Mouse (Mus musculus): ENCODE measurements around the gene Mypop. TPM values are rescaled to one million over a fixed set of nuclear protein-coding genes. Genes with fewer than 3 reads are reported as not detected.

The Mypop gene
- polyA plus RNA-seq, 1 experiment from 2014 or later: 4.9 TPM

DNA sequence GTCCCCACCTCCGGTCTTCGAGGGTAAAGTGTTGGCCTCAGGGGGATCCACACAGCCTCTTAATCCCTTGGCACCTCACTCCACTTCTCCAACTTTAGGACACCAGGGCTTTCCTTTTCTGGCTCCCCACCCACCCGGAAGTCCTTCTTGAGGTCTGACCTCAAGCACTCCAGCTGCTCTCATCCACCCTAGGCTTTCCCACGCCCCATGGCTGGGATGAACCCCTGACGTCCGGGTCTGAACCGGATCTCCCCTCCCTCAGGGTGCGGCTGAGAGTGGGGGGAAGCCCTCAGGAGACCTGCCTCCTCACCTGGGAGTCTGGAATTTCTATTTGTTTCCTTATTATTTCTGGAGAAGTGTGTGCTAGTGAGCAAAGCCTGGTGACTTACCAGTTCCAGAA is 30.0 kb downstream of the Mypop start:
- H3K36me3 ChIP-seq (ENCODE audit: control insufficient read depth, insufficient read depth, low read length): no peaks in the 10 kb centered on the region
- H3K4me3 ChIP-seq (ENCODE audit: low read length): no peak overlapping the region
- H3K4me2 ChIP-seq (replicated peaks; ENCODE audit: low read depth, low read length): no peak overlapping the region
- WGBS: 16% methylated on average over 8 of the region's 8 CpGs
- peaks cover 24% of the 10 kb centered on the region for H3K27me3 ChIP-seq (ENCODE audit: control insufficient read depth, insufficient read depth, low read length)
- H3K4me1 ChIP-seq (ENCODE audit: control insufficient read depth, insufficient read depth, low read length): peaks cover 6% of the 10 kb centered on the region; the same call in 1 of the 2 replicates
- no peaks in the 10 kb centered on the region for H3K9me3 ChIP-seq (ENCODE audit: control insufficient read depth, low read length)
- H3K9ac ChIP-seq (ENCODE audit: low read depth, low read length): no peak overlapping the region
- no peak overlapping the region for H3K27ac ChIP-seq (ENCODE audit: low read depth, low read length)
- no peak for ATAC-seq (ENCODE audit: low FRiP score, low TSS enrichment)

DNA sequence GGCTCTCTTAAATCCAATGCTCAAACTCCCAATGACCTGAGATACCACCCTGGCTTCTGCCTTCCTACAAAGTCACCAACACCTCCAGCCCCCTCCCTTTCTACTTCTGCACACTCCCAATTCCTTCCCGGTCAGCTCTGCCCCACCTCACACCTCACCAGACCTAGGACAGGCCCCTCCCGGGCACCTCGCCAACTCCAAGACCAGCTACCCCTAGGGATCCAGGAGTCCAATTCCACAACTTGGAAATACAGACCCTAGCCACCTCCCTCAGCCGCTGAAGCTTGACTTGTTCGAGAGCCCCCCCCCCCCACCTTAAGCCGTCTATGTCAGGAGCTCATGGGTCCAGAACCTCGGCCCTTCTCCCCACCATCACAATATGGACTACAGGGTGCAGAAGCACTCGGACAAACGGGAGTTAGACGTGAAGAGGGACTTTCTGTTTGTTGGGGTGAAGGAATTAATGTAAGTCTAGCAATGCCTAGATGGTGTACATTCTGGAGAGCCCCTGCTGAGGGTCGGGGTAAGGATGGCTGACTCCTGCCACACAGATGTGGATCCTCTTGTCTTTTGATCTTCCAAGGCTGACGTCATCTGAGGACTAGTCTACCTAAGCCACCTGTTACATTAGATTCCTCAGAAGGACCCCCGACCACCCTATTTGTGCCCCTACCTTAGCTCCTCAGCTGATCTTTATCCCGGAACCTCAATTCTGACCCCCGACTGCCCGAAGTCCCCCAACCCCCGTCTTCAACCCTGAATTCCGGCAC is 31.3 kb downstream of the Mypop start:
- 51% methylated on average over 18 of the region's 18 CpGs for WGBS
- no peak overlapping the region; the same call in 1 of the 2 replicates for H3K4me3 ChIP-seq (ENCODE audit: low read length)
- H3K4me1 ChIP-seq (ENCODE audit: control insufficient read depth, insufficient read depth, low read length): peaks cover 6% of the 10 kb centered on the region; the same call in 1 of the 2 replicates
- peaks cover 24% of the 10 kb centered on the region for H3K27me3 ChIP-seq (ENCODE audit: control insufficient read depth, insufficient read depth, low read length)
- ATAC-seq (ENCODE audit: low FRiP score, low TSS enrichment): no peak
- H3K36me3 ChIP-seq (ENCODE audit: control insufficient read depth, insufficient read depth, low read length): no peaks in the 10 kb centered on the region
- H3K27ac ChIP-seq (ENCODE audit: low read depth, low read length): no peak overlapping the region
- no peaks in the 10 kb centered on the region for H3K9me3 ChIP-seq (ENCODE audit: control insufficient read depth, low read length)
- H3K4me2 ChIP-seq (replicated peaks; ENCODE audit: low read depth, low read length): no peak overlapping the region
- H3K9ac ChIP-seq (ENCODE audit: low read depth, low read length): no peak overlapping the region

DNA sequence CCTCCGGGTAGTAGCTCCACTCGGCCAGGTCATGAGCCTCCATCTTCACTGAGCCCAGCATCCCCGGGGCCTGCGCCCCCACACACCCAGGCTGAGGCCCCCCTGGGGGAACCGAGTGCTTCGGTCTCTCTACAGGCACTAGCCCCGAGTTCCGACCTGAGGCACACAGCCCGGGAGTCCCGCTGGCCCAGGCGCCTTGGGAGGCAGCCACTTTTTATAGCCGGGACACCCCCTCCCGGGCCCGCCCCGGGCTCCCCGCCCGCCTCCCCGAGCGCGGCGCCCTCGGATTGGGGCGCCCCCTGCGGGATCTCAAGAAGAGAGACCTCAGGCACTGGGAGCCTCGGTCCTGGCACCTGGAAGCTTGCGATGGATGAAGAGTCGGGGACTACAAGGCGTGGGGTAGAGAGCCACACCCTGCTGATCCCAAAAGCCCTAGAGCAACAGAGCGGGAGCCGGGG is 32.3 kb downstream of the Mypop start, which contains the start of gene Foxa3:
Foxa3 (minus strand) TSS at position 182 of the 458 bp plus-strand sequence.
- H3K27ac ChIP-seq (ENCODE audit: low read depth, low read length): 0 out of 2 replicates have a peak within 1 kb of the TSS, but pooled peaks have one; percentile 6
- no peaks in the 10 kb centered on the region for H3K9me3 ChIP-seq (ENCODE audit: control insufficient read depth, low read length)
- H3K9ac ChIP-seq (ENCODE audit: low read depth, low read length): peak within 1 kb of the TSS; percentile 85
- ATAC-seq (ENCODE audit: low FRiP score, low TSS enrichment): peak; percentile 28
- H3K4me3 ChIP-seq (ENCODE audit: low read length): peak within 1 kb of the TSS; percentile 68
- WGBS: 3% methylated on average over 30 of the region's 30 CpGs
- H3K27me3 ChIP-seq (ENCODE audit: control insufficient read depth, insufficient read depth, low read length): peaks cover 24% of the 10 kb centered on the region
- peak within 1 kb of the TSS; percentile 76 for H3K4me2 ChIP-seq (replicated peaks; ENCODE audit: low read depth, low read length)
- peaks cover under 1% of the 10 kb centered on the region; the same call in 1 of the 2 replicates for H3K36me3 ChIP-seq (ENCODE audit: control insufficient read depth, insufficient read depth, low read length)
- H3K4me1 ChIP-seq (ENCODE audit: control insufficient read depth, insufficient read depth, low read length): peaks cover 6% of the 10 kb centered on the region; the same call in 1 of the 2 replicates

GRCm38 (mm10) chr7:19024096-19024506 is 33.1 kb downstream of the Mypop start, which contains the start of gene Sympk:
Gene Sympk (plus strand): TSS chr7:19024377.
- Histone ChIP-seq H3K9ac (ENCODE audit: low read depth, low read length) (peak within 1 kb of the TSS; percentile 85), H3K4me2 (replicated peaks; ENCODE audit: low read depth, low read length) (peak within 1 kb of the TSS; percentile 76), H3K36me3 (ENCODE audit: control insufficient read depth, insufficient read depth, low read length) (peaks cover 7% of the 10 kb centered on the region), H3K4me3 (ENCODE audit: low read length) (peak within 1 kb of the TSS; percentile 68), H3K27me3 (ENCODE audit: control insufficient read depth, insufficient read depth, low read length) (peaks cover 24% of the 10 kb centered on the region), H3K4me1 (ENCODE audit: control insufficient read depth, insufficient read depth, low read length) (peaks cover 6% of the 10 kb centered on the region; the same call in 1 of the 2 replicates), H3K9me3 (ENCODE audit: control insufficient read depth, low read length) (no peaks in the 10 kb centered on the region), H3K27ac (ENCODE audit: low read depth, low read length) (0 out of 2 replicates have a peak within 1 kb of the TSS, but pooled peaks have one; percentile 6)
- ATAC-seq (ENCODE audit: low FRiP score, low TSS enrichment): peak; percentile 93
- under 1% methylated on average over 39 of the region's 50 CpGs for WGBS

DNA sequence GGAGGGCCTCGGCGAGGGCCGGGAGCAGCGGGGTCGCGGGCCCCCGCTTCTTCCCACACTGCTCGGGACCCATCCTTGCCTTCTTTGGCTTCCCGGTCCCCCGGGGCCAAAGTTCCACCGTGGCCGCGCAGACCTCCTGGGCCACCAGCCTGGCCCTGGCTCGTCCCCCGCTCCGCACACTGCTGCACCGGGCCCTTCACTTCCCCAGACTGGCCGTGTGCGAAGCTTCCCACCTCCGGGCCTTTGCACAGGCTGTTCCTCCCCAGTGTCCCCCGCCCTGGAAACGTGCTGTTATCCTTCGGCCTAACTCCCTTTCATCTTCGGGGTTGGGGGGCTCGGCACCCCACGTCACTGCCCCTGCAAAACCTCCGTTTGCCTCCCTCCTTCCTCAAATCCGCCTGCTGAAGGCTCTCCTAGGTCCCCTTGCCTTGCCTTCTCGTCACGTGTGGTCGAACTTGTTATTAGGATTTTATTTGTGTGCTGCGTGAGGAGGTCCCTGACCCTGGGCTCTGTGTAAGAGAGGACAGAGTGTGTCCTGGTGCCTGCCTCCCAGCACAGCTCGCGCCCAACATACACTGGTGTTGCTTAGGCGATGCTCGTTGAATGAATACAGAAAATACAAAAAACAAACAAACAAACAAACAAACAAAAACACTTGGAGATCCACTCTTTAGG is 33.7 kb downstream of the Mypop start:
- peak overlapping the region; percentile 68 for H3K4me3 ChIP-seq (ENCODE audit: low read length)
- H3K9ac ChIP-seq (ENCODE audit: low read depth, low read length): peak overlapping the region; percentile 85
- 1% methylated on average over 32 of the region's 36 CpGs for WGBS
- ATAC-seq (ENCODE audit: low FRiP score, low TSS enrichment): peak; percentile 58
- peak overlapping the region; percentile 76 for H3K4me2 ChIP-seq (replicated peaks; ENCODE audit: low read depth, low read length)
- H3K27me3 ChIP-seq (ENCODE audit: control insufficient read depth, insufficient read depth, low read length): peaks cover 24% of the 10 kb centered on the region
- H3K4me1 ChIP-seq (ENCODE audit: control insufficient read depth, insufficient read depth, low read length): peaks cover 6% of the 10 kb centered on the region; the same call in 1 of the 2 replicates
- no peaks in the 10 kb centered on the region for H3K9me3 ChIP-seq (ENCODE audit: control insufficient read depth, low read length)
- peaks cover 14% of the 10 kb centered on the region for H3K36me3 ChIP-seq (ENCODE audit: control insufficient read depth, insufficient read depth, low read length)
- 0 out of 2 replicates have a peak overlapping the region, but pooled peaks have one; percentile 6 for H3K27ac ChIP-seq (ENCODE audit: low read depth, low read length)

DNA sequence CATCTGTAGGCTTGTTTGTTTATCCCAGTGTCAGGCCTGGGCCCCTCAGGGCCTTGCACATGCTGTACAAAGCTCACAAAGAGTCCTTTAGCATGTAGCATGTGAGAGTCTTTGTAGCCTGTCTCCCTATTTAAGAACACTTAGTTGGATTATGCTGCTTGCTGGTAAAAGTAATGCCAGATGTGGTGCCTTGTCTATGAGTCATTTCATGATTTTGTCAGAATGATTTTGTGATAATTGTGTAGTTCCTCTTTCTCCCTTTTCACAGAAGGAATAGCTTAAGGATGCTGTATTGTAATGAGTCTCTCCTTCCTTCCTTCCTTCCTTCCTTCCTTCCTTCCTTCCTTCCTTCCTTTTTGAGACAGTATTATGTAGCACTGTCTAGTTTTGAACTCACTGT is 37.0 kb downstream of the Mypop start:
- peaks cover 8% of the 10 kb centered on the region for H3K27me3 ChIP-seq (ENCODE audit: control insufficient read depth, insufficient read depth, low read length)
- H3K9me3 ChIP-seq (ENCODE audit: control insufficient read depth, low read length): no peaks in the 10 kb centered on the region
- H3K9ac ChIP-seq (ENCODE audit: low read depth, low read length): no peak overlapping the region
- no peak overlapping the region for H3K27ac ChIP-seq (ENCODE audit: low read depth, low read length)
- H3K4me1 ChIP-seq (ENCODE audit: control insufficient read depth, insufficient read depth, low read length): peaks cover 6% of the 10 kb centered on the region; the same call in 1 of the 2 replicates
- peaks cover 45% of the 10 kb centered on the region for H3K36me3 ChIP-seq (ENCODE audit: control insufficient read depth, insufficient read depth, low read length)
- no peak for ATAC-seq (ENCODE audit: low FRiP score, low TSS enrichment)
- no peak overlapping the region for H3K4me3 ChIP-seq (ENCODE audit: low read length)
- H3K4me2 ChIP-seq (replicated peaks; ENCODE audit: low read depth, low read length): no peak overlapping the region

DNA sequence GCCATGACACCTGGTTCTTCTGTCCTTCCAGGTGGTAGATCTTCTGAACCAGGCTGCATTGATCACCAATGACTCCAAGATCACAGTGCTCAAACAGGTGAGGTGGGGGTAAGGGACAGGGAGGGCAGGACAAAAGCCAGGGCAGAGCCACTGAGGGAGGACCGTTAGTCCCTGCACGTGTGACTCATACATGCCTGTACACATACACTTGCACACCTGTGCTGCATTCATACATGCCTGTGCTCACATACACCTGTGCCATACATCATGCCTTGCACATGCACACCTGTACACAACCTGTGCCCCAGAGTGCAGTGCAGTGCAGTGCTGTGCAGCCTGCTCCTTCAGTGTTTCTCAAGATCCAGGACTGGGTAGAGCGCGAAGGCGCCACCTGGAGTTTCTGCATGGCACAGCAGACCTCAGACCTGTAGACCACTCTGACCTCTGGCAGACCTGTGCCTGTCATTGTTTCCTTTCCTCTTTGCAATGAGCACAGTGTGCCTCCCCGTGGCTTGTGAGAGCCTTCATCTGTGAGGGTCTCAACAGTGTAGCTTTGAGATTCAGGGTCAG is 38.1 kb downstream of the Mypop start:
- H3K9ac ChIP-seq (ENCODE audit: low read depth, low read length): no peak overlapping the region
- no peaks in the 10 kb centered on the region for H3K9me3 ChIP-seq (ENCODE audit: control insufficient read depth, low read length)
- ATAC-seq (ENCODE audit: low FRiP score, low TSS enrichment): peak; percentile 32; the same call in 1 of the 2 replicates
- no peak overlapping the region for H3K4me3 ChIP-seq (ENCODE audit: low read length)
- H3K27me3 ChIP-seq (ENCODE audit: control insufficient read depth, insufficient read depth, low read length): no peaks in the 10 kb centered on the region
- peaks cover 51% of the 10 kb centered on the region for H3K36me3 ChIP-seq (ENCODE audit: control insufficient read depth, insufficient read depth, low read length)
- peaks cover 6% of the 10 kb centered on the region; the same call in 1 of the 2 replicates for H3K4me1 ChIP-seq (ENCODE audit: control insufficient read depth, insufficient read depth, low read length)
- H3K27ac ChIP-seq (ENCODE audit: low read depth, low read length): no peak overlapping the region
- no peak overlapping the region for H3K4me2 ChIP-seq (replicated peaks; ENCODE audit: low read depth, low read length)
- 69% methylated on average over 6 of the region's 6 CpGs for WGBS

GRCm38 (mm10) chr7:19031641-19032040 is 40.6 kb downstream of the Mypop start:
- H3K4me3 ChIP-seq (ENCODE audit: low read length): no peak overlapping the region
- H3K36me3 ChIP-seq (ENCODE audit: control insufficient read depth, insufficient read depth, low read length): peaks cover 75% of the 10 kb centered on the region
- H3K27ac ChIP-seq (ENCODE audit: low read depth, low read length): no peak overlapping the region
- H3K27me3 ChIP-seq (ENCODE audit: control insufficient read depth, insufficient read depth, low read length): no peaks in the 10 kb centered on the region
- H3K9me3 ChIP-seq (ENCODE audit: control insufficient read depth, low read length): no peaks in the 10 kb centered on the region
- H3K4me2 ChIP-seq (replicated peaks; ENCODE audit: low read depth, low read length): no peak overlapping the region
- ATAC-seq (ENCODE audit: low FRiP score, low TSS enrichment): no peak
- no peaks in the 10 kb centered on the region for H3K4me1 ChIP-seq (ENCODE audit: control insufficient read depth, insufficient read depth, low read length)
- WGBS: 95% methylated on average over 4 of the region's 4 CpGs
- no peak overlapping the region for H3K9ac ChIP-seq (ENCODE audit: low read depth, low read length)

Measured in kidney, embryonic 14.5 days (tissue).